ENCODE assay signal across 19 mouse cellular contexts in genomic region chr9:41914611-41915010, GRCm38 (mm10).
A peak's percentile ranks its signal among the peaks of the same experiment; 100 is the strongest.
DNase-seq lines count a peak whose midpoint lies in the region; ATAC-seq and TF ChIP-seq lines count a peak whose summit lies in the region.
"Had no signal": no experiment of that assay in that cellular context is flagged by ENCODE, and none has a peak within 500 bp of the region (broad histone marks: within the 10 kb centered on the region; RNA-seq: fewer than 3 reads in every experiment).

No protein-coding gene starts in this region.

- H3K4me3 ChIP-seq in forebrain, embryonic 12.5 days (replicated peaks), result no peak overlapping the region
- no peak overlapping the region for H3K4me3 ChIP-seq in forebrain, embryonic 11.5 days (ENCODE audit: low read depth, low read length)
- H3K4me3 ChIP-seq in midbrain, embryonic 13.5 days (replicated peaks), result no peak overlapping the region
- H3K4me3 ChIP-seq in midbrain, embryonic 11.5 days (ENCODE audit: low read depth, low read length), result no peak overlapping the region
- no peak overlapping the region for H3K4me3 ChIP-seq in forebrain, embryonic 14.5 days (ENCODE audit: low read depth, low read length)
- H3K4me3 ChIP-seq in midbrain, postnatal 0 days (ENCODE audit: low read depth, low read length), result no peak overlapping the region
- H3K4me3 ChIP-seq: heart, embryonic 13.5 days; limb, embryonic 13.5 days had no signal

- no peaks in the 10 kb centered on the region for H3K27me3 ChIP-seq in forebrain, embryonic 12.5 days
- H3K27me3 ChIP-seq in forebrain, embryonic 11.5 days (ENCODE audit: control insufficient read depth, insufficient read depth, low read length), result no peaks in the 10 kb centered on the region
- no peaks in the 10 kb centered on the region for H3K27me3 ChIP-seq in midbrain, embryonic 13.5 days
- H3K27me3 ChIP-seq in midbrain, embryonic 11.5 days (ENCODE audit: control insufficient read depth, insufficient read depth, low read length), result no peaks in the 10 kb centered on the region
- H3K27me3 ChIP-seq in forebrain, embryonic 14.5 days (replicated peaks; ENCODE audit: control insufficient read depth, insufficient read depth, low read length), result no peaks in the 10 kb centered on the region
- no peaks in the 10 kb centered on the region for H3K27me3 ChIP-seq in midbrain, postnatal 0 days (ENCODE audit: insufficient read depth, low read length)
- H3K27me3 ChIP-seq: heart, embryonic 13.5 days; limb, embryonic 13.5 days; Patski had no signal

- DNase-seq in forebrain, embryonic 11.5 days (ENCODE audit: low spot score), result no peak
- no peak for DNase-seq in midbrain, embryonic 11.5 days (ENCODE audit: low spot score, missing footprints)
- DNase-seq in forebrain, embryonic 14.5 days (ENCODE audit: low spot score), result no peak
- DNase-seq in midbrain, postnatal 0 days (ENCODE audit: low spot score), result no peak
- DNase-seq: cerebellum, postnatal 14 days; gastrocnemius, postnatal 25 days; heart, postnatal 4 days; kidney, adult 18-20 months; kidney, postnatal 25 days; right cerebral cortex, adult 18-20 months; thymus, adult 2 months had no signal

- peak; percentile 12; the same call in 1 of the 2 replicates for TF ChIP-seq CTCF in midbrain, postnatal 0 days (IDR thresholded peaks at IDR 0.05)

- no peak overlapping the region for H3K4me2 ChIP-seq in forebrain, embryonic 12.5 days
- H3K4me2 ChIP-seq in forebrain, embryonic 11.5 days (ENCODE audit: low read depth, low read length, severe bottlenecking), result no peak overlapping the region
- H3K4me2 ChIP-seq in midbrain, embryonic 13.5 days (replicated peaks), result no peak overlapping the region
- H3K4me2 ChIP-seq in midbrain, embryonic 11.5 days, result no peak overlapping the region
- no peak overlapping the region for H3K4me2 ChIP-seq in forebrain, embryonic 14.5 days (ENCODE audit: low read length)
- H3K4me2 ChIP-seq in midbrain, postnatal 0 days (ENCODE audit: low read depth, low read length, poor library complexity, severe bottlenecking), result no peak overlapping the region
- H3K4me2 ChIP-seq: heart, embryonic 13.5 days; limb, embryonic 13.5 days had no signal

- WGBS in forebrain, embryonic 12.5 days, result 92% methylated on average over 6 of the region's 6 CpGs
- WGBS in forebrain, embryonic 11.5 days, result 93% methylated on average over 6 of the region's 6 CpGs
- WGBS in midbrain, embryonic 13.5 days, result 98% methylated on average over 6 of the region's 6 CpGs
- 94% methylated on average over 6 of the region's 6 CpGs for WGBS in midbrain, embryonic 11.5 days
- WGBS in forebrain, embryonic 14.5 days, result 94% methylated on average over 6 of the region's 6 CpGs
- WGBS in midbrain, postnatal 0 days, result 93% methylated on average over 6 of the region's 6 CpGs

- H3K9ac ChIP-seq in forebrain, embryonic 12.5 days, result no peak overlapping the region
- no peak overlapping the region for H3K9ac ChIP-seq in forebrain, embryonic 11.5 days (ENCODE audit: low read length)
- no peak overlapping the region for H3K9ac ChIP-seq in midbrain, embryonic 13.5 days (replicated peaks)
- no peak overlapping the region for H3K9ac ChIP-seq in midbrain, embryonic 11.5 days (ENCODE audit: low read length)
- H3K9ac ChIP-seq in forebrain, embryonic 14.5 days (ENCODE audit: low read length), result no peak overlapping the region
- H3K9ac ChIP-seq in midbrain, postnatal 0 days (replicated peaks; ENCODE audit: low read length, poor library complexity, severe bottlenecking), result no peak overlapping the region
- H3K9ac ChIP-seq: heart, embryonic 13.5 days; limb, embryonic 13.5 days; liver, embryonic 14.5 days had no signal

- no peak for ATAC-seq in forebrain, embryonic 12.5 days (ENCODE audit: low FRiP score)
- no peak for ATAC-seq in forebrain, embryonic 11.5 days (replicated peaks; ENCODE audit: low FRiP score)
- no peak for ATAC-seq in midbrain, embryonic 13.5 days
- ATAC-seq in midbrain, embryonic 11.5 days (ENCODE audit: low FRiP score), result no peak
- ATAC-seq in forebrain, embryonic 14.5 days, result no peak
- no peak for ATAC-seq in midbrain, postnatal 0 days (ENCODE audit: low FRiP score)
- no peak for ATAC-seq in activated CD4-positive, CD25-positive, alpha-beta regulatory T cell, adult 4 months
- no peak for ATAC-seq in granulocyte monocyte progenitor cell, adult 5-6 weeks (replicated peaks; ENCODE audit: poor library complexity, severe bottlenecking)
- ATAC-seq: Patski had no signal

- peak overlapping the region; percentile 9 for H3K27ac ChIP-seq in forebrain, embryonic 12.5 days
- H3K27ac ChIP-seq in forebrain, embryonic 11.5 days (ENCODE audit: low read depth, low read length), result no peak overlapping the region
- peak overlapping the region; percentile 49 for H3K27ac ChIP-seq in midbrain, embryonic 13.5 days
- H3K27ac ChIP-seq in midbrain, embryonic 11.5 days (ENCODE audit: low read depth, low read length), result no peak overlapping the region
- peak overlapping the region; percentile 62; the same call in 1 of the 2 replicates for H3K27ac ChIP-seq in forebrain, embryonic 14.5 days (ENCODE audit: low read depth, low read length)
- no peak overlapping the region for H3K27ac ChIP-seq in midbrain, postnatal 0 days (ENCODE audit: low read depth, low read length)
- H3K27ac ChIP-seq: heart, embryonic 13.5 days; limb, embryonic 13.5 days; liver, embryonic 14.5 days had no signal

- H3K36me3 ChIP-seq in forebrain, embryonic 12.5 days (replicated peaks), result no peaks in the 10 kb centered on the region
- H3K36me3 ChIP-seq in forebrain, embryonic 11.5 days (ENCODE audit: control insufficient read depth, insufficient read depth, low read length), result no peaks in the 10 kb centered on the region
- H3K36me3 ChIP-seq in midbrain, embryonic 13.5 days, result no peaks in the 10 kb centered on the region
- H3K36me3 ChIP-seq in midbrain, embryonic 11.5 days (ENCODE audit: control insufficient read depth, insufficient read depth, low read length), result no peaks in the 10 kb centered on the region
- H3K36me3 ChIP-seq in forebrain, embryonic 14.5 days (ENCODE audit: control insufficient read depth, insufficient read depth, low read length), result no peaks in the 10 kb centered on the region
- no peaks in the 10 kb centered on the region for H3K36me3 ChIP-seq in midbrain, postnatal 0 days (ENCODE audit: insufficient read depth, low read length)
- H3K36me3 ChIP-seq: heart, embryonic 13.5 days; limb, embryonic 13.5 days had no signal

- H3K9me3 ChIP-seq in forebrain, embryonic 12.5 days, result no peaks in the 10 kb centered on the region; the same call in 1 of the 2 replicates
- no peaks in the 10 kb centered on the region for H3K9me3 ChIP-seq in forebrain, embryonic 11.5 days (ENCODE audit: control insufficient read depth, low read length)
- no peaks in the 10 kb centered on the region for H3K9me3 ChIP-seq in midbrain, embryonic 13.5 days
- no peaks in the 10 kb centered on the region; the same call in 1 of the 2 replicates for H3K9me3 ChIP-seq in midbrain, embryonic 11.5 days (ENCODE audit: control insufficient read depth, low read length)
- no peaks in the 10 kb centered on the region for H3K9me3 ChIP-seq in forebrain, embryonic 14.5 days (replicated peaks; ENCODE audit: control insufficient read depth, low read length)
- no peaks in the 10 kb centered on the region for H3K9me3 ChIP-seq in midbrain, postnatal 0 days (ENCODE audit: low read length)
- H3K9me3 ChIP-seq: limb, embryonic 13.5 days had no signal

- H3K4me1 ChIP-seq in forebrain, embryonic 12.5 days, result peaks cover 39% of the 10 kb centered on the region
- peaks cover 14% of the 10 kb centered on the region for H3K4me1 ChIP-seq in forebrain, embryonic 11.5 days (replicated peaks; ENCODE audit: control insufficient read depth, insufficient read depth, low read length)
- H3K4me1 ChIP-seq in midbrain, embryonic 13.5 days (replicated peaks), result peaks cover 34% of the 10 kb centered on the region
- H3K4me1 ChIP-seq in midbrain, embryonic 11.5 days (ENCODE audit: control insufficient read depth, insufficient read depth, low read length), result peaks cover 13% of the 10 kb centered on the region
- peaks cover 38% of the 10 kb centered on the region for H3K4me1 ChIP-seq in forebrain, embryonic 14.5 days (ENCODE audit: control insufficient read depth, insufficient read depth, low read length)
- no peaks in the 10 kb centered on the region for H3K4me1 ChIP-seq in midbrain, postnatal 0 days (ENCODE audit: insufficient read depth, low read length)

Comparison
In these comparisons a context has a peak if more than half of its experiments do, and no peak if none do; other contexts are left out.
1. H3K27ac ChIP-seq: peak in forebrain, embryonic 12.5 days (single experiment), midbrain, embryonic 13.5 days (single experiment) and forebrain, embryonic 14.5 days (single experiment); none in forebrain, embryonic 11.5 days (single experiment), midbrain, embryonic 11.5 days (single experiment) and midbrain, postnatal 0 days (single experiment).